Mouse (Mus musculus) forebrain, embryonic 13.5 days (tissue): ENCODE measurements around the gene Cntrl. TPM values are rescaled to one million over a fixed set of nuclear protein-coding genes. Genes with fewer than 3 reads are reported as not detected.

Source experiments
- ATAC-seq: fragments of 200-750 bp; cut with Nextera tagmentation; 2 replicates; pipeline ENCODE4 v1.8.0; 2017
- H3K27ac ChIP-seq: fragments of 300-500 bp; sonication (generic); 2 replicates; pipeline ENCODE4 v1.5.1; 2015; ENCODE audit warnings: inconsistent platforms, mild to moderate bottlenecking, moderate library complexity
- H3K27me3 ChIP-seq: fragments of 300-500 bp; sonication (generic); 2 replicates; pipeline ENCODE4 v1.6.1; 2015; ENCODE audit warnings: mild to moderate bottlenecking, inconsistent platforms
- H3K36me3 ChIP-seq: fragments of 300-500 bp; sonication (generic); 2 replicates; pipeline ENCODE4 v1.6.1; 2015; ENCODE audit warnings: mild to moderate bottlenecking, inconsistent platforms; ENCODE audit not compliant: poor library complexity, severe bottlenecking
- H3K4me1 ChIP-seq: fragments of 300-500 bp; sonication (generic); 2 replicates; pipeline ENCODE4 v1.6.1; 2015; ENCODE audit warnings: inconsistent platforms
- H3K4me2 ChIP-seq: fragments of 300-500 bp; sonication (generic); 2 replicates; pipeline ENCODE4 v1.6.1; 2015; ENCODE audit warnings: inconsistent platforms, mild to moderate bottlenecking, moderate library complexity
- H3K4me3 ChIP-seq: fragments of 300-500 bp; sonication (generic); 2 replicates; pipeline ENCODE4 v1.5.1; 2015; ENCODE audit warnings: mild to moderate bottlenecking, inconsistent platforms
- H3K9ac ChIP-seq: fragments of 300-500 bp; sonication (generic); 2 replicates; pipeline ENCODE4 v1.6.1; 2015; ENCODE audit warnings: mild to moderate bottlenecking, inconsistent platforms
- H3K9me3 ChIP-seq: fragments of 300-500 bp; sonication (generic); replicated peaks from 2 replicates; pipeline ENCODE4 v1.6.1; 2016; ENCODE audit warnings: inconsistent platforms
- WGBS: fragments of 180-500 bp; shearing (Covaris S2); methylation state at CpG from one replicate; pipeline ENCODE4 v1.1.7; 2015; 5-methylcytosine and 5-hydroxymethylcytosine counted together
- polyA plus RNA-seq: library from polyadenylated mRNA; unstranded; fragments of >200 nt; fragmentation: Nextera tagmentation; extraction: Ambion mirVana; gene quantifications from 2 replicates; pipeline ENCODE4 v1.2.1, GENCODE M21; 2015

Cntrl gene
- polyA plus RNA-seq, 1 experiment from 2014 or later = 27.8 TPM

DNA sequence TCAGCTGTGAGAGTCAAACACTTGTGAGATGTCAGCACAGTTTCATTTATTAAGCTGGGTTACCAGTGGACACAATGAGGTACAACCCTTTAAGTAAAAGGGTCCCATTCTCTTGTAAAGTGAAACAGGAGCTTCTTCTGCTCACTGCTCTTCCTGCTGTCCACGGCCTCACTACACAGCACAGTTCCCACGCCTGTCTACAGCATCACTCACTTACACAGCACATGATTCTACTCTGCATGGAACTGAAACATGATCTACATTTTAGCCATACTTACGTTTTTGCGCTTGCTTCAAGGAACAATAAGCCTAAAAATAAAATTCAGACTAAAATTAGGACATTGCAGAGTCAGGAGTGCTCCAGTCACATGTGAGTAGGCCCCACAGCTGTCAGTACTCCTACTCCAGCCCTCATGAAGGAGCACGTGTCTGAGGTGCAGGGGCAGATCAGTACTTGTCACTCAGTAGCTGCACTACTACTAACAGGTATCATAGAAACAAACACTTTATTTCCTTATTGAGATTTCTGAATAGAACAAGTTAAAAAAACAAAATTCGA lies 73.9 kb downstream of the Cntrl start:
- WGBS = 91% methylated on average over 6 of the region's 6 CpGs
- H3K9me3 ChIP-seq = no peaks in the 10 kb centered on the region
- H3K9ac ChIP-seq = no peak overlapping the region
- ATAC-seq = no peak
- peaks cover 71% of the 10 kb centered on the region for H3K36me3 ChIP-seq
- no peaks in the 10 kb centered on the region for H3K27me3 ChIP-seq
- H3K4me3 ChIP-seq = no peak overlapping the region
- H3K4me1 ChIP-seq = no peaks in the 10 kb centered on the region
- no peak overlapping the region for H3K27ac ChIP-seq
- no peak overlapping the region for H3K4me2 ChIP-seq

DNA sequence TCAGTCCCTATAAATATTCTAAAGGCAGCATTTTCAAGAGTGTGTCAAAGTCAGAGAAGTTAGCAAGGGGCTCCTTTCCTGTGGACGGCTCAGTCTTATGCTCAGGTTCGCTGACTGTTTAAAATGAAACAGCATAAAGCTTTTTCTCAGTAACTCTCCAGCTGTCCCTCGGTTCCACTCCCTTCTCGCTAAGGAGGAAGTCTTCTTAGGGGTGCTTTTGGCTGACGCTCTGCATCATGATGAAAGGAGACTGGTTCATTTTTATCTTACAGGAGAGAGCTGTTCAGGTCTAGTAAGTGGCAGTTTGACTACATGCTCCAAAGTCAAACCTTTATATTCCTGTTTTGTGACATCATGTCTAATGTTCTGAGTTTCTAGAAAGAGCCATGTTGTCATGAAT lies 79.6 kb downstream of the Cntrl start:
- Histone ChIP-seq H3K4me1 (no peaks in the 10 kb centered on the region), H3K9ac (no peak overlapping the region), H3K27ac (no peak overlapping the region), H3K4me3 (no peak overlapping the region), H3K9me3 (no peaks in the 10 kb centered on the region), H3K27me3 (no peaks in the 10 kb centered on the region), H3K4me2 (no peak overlapping the region), H3K36me3 (peaks cover 50% of the 10 kb centered on the region)
- 87% methylated on average over 5 of the region's 5 CpGs for WGBS
- no peak for ATAC-seq

GRCm38 (mm10) chr2:35193976-35194375 lies 84.7 kb downstream of the Cntrl start:
- H3K27me3 ChIP-seq = no peaks in the 10 kb centered on the region
- WGBS = 91% methylated on average over 1 of the region's 1 CpGs
- H3K36me3 ChIP-seq = peaks cover 24% of the 10 kb centered on the region; the same call in 1 of the 2 replicates
- H3K9me3 ChIP-seq = no peaks in the 10 kb centered on the region
- no peak overlapping the region for H3K4me3 ChIP-seq
- H3K4me2 ChIP-seq = no peak overlapping the region
- no peak overlapping the region for H3K9ac ChIP-seq
- no peak for ATAC-seq
- no peak overlapping the region for H3K27ac ChIP-seq
- peaks cover 19% of the 10 kb centered on the region for H3K4me1 ChIP-seq

- no peak for ATAC-seq
- 83% methylated on average over 6 of the region's 6 CpGs for WGBS
Measured at GRCm38 (mm10) chr2:35195626-35196544, 86.6 kb downstream of the Cntrl start.

GRCm38 (mm10) chr2:35199541-35199940 lies 90.2 kb downstream of the Cntrl start:
- H3K9me3 ChIP-seq = no peaks in the 10 kb centered on the region
- no peak for ATAC-seq
- peak overlapping the region; percentile 100 for H3K9ac ChIP-seq
- no peak overlapping the region; the same call in 1 of the 2 replicates for H3K27ac ChIP-seq
- no peaks in the 10 kb centered on the region for H3K36me3 ChIP-seq
- 0 out of 2 replicates have a peak, but pooled peaks cover 4% of the 10 kb centered on the region for H3K27me3 ChIP-seq
- H3K4me3 ChIP-seq = peak overlapping the region; percentile 100
- peaks cover 31% of the 10 kb centered on the region for H3K4me1 ChIP-seq
- peak overlapping the region; percentile 91 for H3K4me2 ChIP-seq
- 18% methylated on average over 5 of the region's 5 CpGs for WGBS

More at GRCm38 (mm10) chr2:35195626-35196544, 86.6 kb downstream of the Cntrl start:
- Histone ChIP-seq H3K9me3 (no peaks in the 10 kb centered on the region), H3K4me2 (no peak overlapping the region), H3K4me3 (no peak overlapping the region), H3K9ac (no peak overlapping the region), H3K36me3 (0 out of 2 replicates have a peak, but pooled peaks cover 8% of the 10 kb centered on the region), H3K4me1 (peaks cover 28% of the 10 kb centered on the region), H3K27me3 (no peaks in the 10 kb centered on the region), H3K27ac (no peak overlapping the region)

- Histone ChIP-seq H3K4me1 (peaks cover 31% of the 10 kb centered on the region), H3K9ac (peak overlapping the region; percentile 100), H3K36me3 (no peaks in the 10 kb centered on the region), H3K4me2 (peak overlapping the region; percentile 91), H3K27me3 (0 out of 2 replicates have a peak, but pooled peaks cover 4% of the 10 kb centered on the region), H3K9me3 (no peaks in the 10 kb centered on the region), H3K27ac (peak overlapping the region; percentile 98), H3K4me3 (peak overlapping the region; percentile 100)
- peak; percentile 73 for ATAC-seq
- WGBS = under 1% methylated on average over 66 of the region's 90 CpGs
Measured at GRCm38 (mm10) chr2:35199971-35200897, 90.9 kb downstream of the Cntrl start.

DNA sequence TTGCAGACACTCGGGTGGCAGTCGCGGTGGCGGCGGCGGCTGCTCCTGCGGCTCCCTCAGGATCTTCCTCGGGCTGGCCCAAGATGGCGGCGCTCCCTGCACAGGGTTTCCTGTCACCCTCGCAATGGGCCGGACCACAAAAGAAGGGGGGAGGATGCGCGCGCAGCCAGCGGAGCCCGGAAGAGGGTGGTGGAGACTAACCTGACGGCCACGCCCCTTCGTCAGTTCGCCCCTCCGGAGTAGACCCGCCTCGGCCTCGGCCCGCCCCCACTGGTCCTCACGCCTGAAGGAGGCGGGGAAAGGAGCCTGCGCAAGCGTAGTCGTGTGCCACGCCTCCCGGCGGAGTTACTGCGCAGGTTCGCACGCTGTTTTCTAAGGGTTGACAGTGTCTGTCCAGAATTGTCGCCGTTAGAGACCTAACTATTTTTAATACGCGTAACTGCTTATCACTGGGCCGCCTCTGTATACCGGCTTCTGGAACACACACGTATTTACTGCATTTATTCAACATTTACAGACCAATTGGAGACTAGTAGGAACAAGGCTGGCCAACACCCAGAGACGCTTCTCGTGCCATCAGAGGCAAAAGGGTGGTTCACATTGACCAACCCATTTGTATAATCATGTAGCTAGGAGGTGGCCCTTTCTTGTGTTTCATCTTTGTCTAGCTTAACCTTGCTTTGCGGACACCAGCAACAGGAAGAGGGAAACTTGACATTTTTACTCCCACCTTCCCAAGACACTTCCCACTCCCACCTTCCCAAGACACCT lies 91.8 kb downstream of the Cntrl start, which contains the start of gene Rab14:
Gene Rab14, minus strand, starts transcription at position 223 of the 771 bp plus-strand sequence.
- under 1% methylated on average over 44 of the region's 47 CpGs for WGBS
- H3K4me2 ChIP-seq = peak within 1 kb of the TSS; percentile 91
- ATAC-seq = peak; percentile 98
- H3K9ac ChIP-seq = peak within 1 kb of the TSS; percentile 100
- H3K4me3 ChIP-seq = peak within 1 kb of the TSS; percentile 100
- no peaks in the 10 kb centered on the region for H3K9me3 ChIP-seq
- peak within 1 kb of the TSS; percentile 98 for H3K27ac ChIP-seq
- peaks cover 31% of the 10 kb centered on the region for H3K4me1 ChIP-seq
- no peaks in the 10 kb centered on the region for H3K36me3 ChIP-seq
- 0 out of 2 replicates have a peak, but pooled peaks cover 8% of the 10 kb centered on the region for H3K27me3 ChIP-seq

- Histone ChIP-seq H3K9me3 (no peaks in the 10 kb centered on the region), H3K36me3 (no peaks in the 10 kb centered on the region), H3K27me3 (0 out of 2 replicates have a peak, but pooled peaks cover 8% of the 10 kb centered on the region), H3K4me1 (peaks cover 13% of the 10 kb centered on the region), H3K9ac (no peak overlapping the region), H3K4me3 (no peak overlapping the region), H3K4me2 (no peak overlapping the region), H3K27ac (no peak overlapping the region)
- no peak for ATAC-seq
Measured at GRCm38 (mm10) chr2:35203729-35204128, 94.4 kb downstream of the Cntrl start.

DNA sequence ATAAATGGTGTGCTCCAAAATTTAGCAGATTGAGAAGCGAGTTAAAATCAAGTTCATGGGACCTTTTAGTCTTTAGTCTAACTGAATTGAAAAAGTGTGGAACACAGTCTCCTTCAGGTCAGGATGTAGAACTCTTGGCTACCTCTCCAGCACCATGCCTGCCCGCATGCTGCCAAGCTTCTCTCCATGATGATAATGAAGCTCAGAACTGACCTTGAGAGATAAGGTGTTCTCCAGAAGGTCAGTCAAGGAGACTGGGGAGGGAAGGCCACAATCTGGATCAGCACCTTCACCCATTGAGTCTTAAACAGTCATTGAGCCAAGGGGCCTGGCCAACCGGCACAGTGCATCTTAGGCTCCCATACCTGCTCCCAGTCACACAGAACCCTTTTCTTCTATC lies 97.5 kb downstream of the Cntrl start:
- ATAC-seq = no peak
- WGBS = 88% methylated on average over 3 of the region's 3 CpGs
- Histone ChIP-seq H3K4me1 (no peaks in the 10 kb centered on the region), H3K9me3 (no peaks in the 10 kb centered on the region), H3K4me2 (no peak overlapping the region), H3K9ac (no peak overlapping the region), H3K27ac (no peak overlapping the region), H3K4me3 (no peak overlapping the region), H3K36me3 (no peaks in the 10 kb centered on the region), H3K27me3 (0 out of 2 replicates have a peak, but pooled peaks cover 8% of the 10 kb centered on the region)

GRCm38 (mm10) chr2:35208054-35208453 lies 98.8 kb downstream of the Cntrl start:
- WGBS = 84% methylated on average over 3 of the region's 3 CpGs
- H3K9me3 ChIP-seq = no peaks in the 10 kb centered on the region
- H3K27ac ChIP-seq = no peak overlapping the region
- no peaks in the 10 kb centered on the region for H3K36me3 ChIP-seq
- H3K9ac ChIP-seq = no peak overlapping the region
- no peak overlapping the region for H3K4me2 ChIP-seq
- H3K27me3 ChIP-seq = 0 out of 2 replicates have a peak, but pooled peaks cover 8% of the 10 kb centered on the region
- no peak overlapping the region for H3K4me3 ChIP-seq
- no peak for ATAC-seq
- no peaks in the 10 kb centered on the region for H3K4me1 ChIP-seq
